Mouse (Mus musculus): ENCODE measurements around the gene Rpl41.

The Rpl41 gene

DNA sequence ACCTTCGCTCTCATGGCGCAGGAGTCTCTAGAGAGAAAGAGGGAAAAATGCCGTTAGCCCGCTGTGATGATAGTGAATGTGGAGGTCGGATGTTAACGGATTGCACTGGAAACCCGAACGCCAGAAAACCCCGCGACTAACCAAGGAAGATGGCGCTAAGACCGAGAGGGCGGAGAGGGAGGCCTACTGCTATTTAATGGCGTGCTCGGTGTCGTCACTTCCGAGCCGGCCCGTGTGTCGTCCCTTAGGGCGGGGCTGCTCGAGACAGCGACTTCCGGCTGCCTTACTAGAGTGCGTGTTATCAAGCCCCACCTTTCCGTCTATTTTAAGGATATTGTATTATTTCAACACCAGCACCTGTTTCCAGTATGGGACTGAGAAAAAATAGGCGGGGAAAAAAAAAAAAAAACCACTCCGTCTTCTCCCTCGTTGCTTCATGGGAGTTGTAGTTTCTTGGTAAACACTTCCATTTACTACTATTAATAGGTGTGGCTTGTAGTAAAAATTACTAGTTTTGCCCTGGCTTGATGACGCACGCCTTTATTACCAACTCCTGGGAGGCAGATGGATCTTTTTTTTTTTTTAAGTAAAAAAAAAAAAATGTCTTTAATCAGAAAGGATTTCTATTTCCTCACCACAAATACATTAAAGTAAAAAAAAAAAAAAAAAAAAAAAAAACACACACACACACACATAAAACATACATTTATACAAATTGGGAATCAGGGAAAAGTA, at the start of gene Rpl41:
Rpl41 (minus strand) TSS at position 359 of the 735 bp plus-strand sequence.
- DNase-seq: peak; percentile 91

DNA sequence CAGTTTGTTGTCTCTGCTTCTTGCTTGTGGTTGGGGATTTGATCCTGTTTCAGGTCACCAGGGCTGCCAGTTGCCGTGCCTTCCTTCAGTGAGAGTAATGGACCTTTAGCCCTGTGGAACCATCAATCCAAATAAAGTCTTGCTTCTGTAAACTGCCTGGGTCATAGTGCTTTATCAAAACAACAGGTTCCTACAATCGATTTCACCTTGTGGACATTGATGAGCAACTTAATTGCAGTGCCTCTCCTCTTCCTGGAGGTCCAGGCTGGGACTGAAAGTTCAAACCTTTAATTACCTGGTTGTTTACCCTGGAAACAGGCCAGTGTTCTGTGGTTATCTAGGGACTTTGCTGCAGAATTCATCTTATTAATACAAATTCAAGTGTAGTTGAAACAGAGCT, 49.4 kb upstream of the Rpl41 start:
- no peak for DNase-seq

GRCm38 (mm10) chr10:128592797-128593196, 43.7 kb upstream of the Rpl41 start:
- no peak for DNase-seq

DNA sequence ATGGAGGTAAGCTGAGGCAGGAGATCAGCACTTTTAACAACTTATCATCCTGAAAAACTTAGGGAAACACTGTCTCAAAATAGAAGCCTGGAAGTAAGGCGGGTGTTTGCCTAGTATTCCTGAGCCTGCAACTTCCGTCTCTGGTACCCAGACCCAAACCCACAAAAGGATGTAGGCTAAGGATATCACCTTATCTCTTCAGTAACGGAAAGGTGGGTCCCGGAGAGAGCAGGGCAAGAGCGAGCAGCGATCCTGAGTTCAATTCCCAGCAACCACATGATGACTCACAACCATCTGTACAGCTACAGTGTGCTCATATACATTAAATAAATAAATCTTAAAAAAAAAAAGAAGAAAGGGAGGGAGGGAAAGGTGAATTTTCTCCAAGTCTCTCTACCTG, 42.3 kb upstream of the Rpl41 start:
- DNase-seq: no peak

GRCm38 (mm10) chr10:128590193-128590690, 41.1 kb upstream of the Rpl41 start:
- peak; percentile 23 for DNase-seq

- DNase-seq: peak; percentile 9
Measured at GRCm38 (mm10) chr10:128589464-128590192, 40.5 kb upstream of the Rpl41 start, which contains the start of gene Erbb3. Gene Erbb3, minus strand, starts transcription at chr10:128589652.

DNA sequence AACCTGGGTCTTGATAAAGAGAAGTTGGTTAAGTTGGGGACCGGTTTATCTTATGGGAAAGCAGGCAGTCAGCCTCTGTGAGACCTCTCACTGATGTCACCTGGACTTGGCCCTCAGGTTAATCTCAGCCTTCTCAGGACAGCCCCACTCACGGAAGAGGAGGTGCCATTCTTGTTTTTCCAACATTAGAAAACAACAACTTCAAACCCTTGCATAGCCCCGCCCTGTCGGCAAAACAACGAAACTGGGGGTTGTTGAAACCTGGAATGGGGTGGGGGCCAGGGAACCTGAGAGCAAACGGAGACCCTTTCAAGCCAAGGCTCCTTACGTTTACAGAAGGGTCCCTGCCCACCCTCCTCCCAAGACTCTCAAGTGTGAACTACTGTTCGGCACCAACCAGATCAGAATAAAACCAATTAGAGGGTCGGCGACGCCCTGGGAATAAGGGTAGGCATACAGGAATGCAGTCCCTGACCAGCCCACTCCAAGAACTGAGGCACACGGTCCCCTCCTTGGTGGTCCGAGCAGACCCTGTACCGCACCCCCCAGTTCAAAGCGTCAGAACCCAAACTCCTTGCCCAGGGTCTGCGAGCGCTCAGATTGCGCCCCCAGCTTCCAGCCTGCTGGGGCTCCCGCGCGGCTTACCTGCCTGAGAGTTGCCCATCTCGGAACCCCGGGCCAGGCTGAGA, 39.8 kb upstream of the Rpl41 start:
- peak; percentile 14 for DNase-seq

DNA sequence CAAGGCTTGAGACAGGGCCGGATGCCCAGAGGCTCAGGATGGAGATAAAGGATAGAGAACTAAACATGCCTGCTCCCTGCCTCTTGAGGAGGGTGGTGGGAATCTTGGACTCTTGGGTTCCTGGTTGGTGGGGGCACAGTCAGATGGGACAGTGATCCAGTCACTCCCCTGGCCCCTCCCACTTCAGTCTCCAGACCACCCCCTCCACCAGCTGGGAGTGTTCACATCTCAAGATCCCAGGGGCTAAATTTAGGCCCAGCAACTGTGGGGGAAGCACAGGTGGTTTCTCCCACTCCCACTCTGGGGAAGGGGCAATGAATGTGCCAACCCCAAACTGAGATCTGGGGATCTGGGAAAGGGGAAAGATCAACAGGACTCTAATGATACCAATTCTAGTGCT, 39.0 kb upstream of the Rpl41 start:
- no peak for DNase-seq

GRCm38 (mm10) chr10:128587697-128588096, 38.6 kb upstream of the Rpl41 start:
- DNase-seq: no peak

DNA sequence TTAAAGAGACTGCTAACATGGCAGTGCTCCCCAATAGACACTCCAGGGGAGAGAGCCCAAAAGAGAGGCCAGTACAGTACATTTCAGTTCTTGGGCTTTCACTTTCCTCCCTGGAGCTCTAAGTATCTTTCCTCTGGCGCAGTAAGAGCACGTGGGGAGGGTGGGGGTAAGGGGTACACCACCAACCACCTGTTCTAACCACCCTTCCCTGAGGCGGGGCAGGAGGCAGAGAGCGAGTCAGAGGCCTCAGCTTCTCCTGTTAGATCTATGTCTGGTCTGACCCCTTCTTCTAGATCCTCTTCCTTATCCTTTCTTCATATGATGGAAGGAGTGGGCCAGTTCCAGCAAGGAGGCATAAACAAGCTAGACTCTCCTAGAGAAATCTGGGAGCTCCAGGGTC, 38.0 kb upstream of the Rpl41 start:
- DNase-seq: no peak

DNA sequence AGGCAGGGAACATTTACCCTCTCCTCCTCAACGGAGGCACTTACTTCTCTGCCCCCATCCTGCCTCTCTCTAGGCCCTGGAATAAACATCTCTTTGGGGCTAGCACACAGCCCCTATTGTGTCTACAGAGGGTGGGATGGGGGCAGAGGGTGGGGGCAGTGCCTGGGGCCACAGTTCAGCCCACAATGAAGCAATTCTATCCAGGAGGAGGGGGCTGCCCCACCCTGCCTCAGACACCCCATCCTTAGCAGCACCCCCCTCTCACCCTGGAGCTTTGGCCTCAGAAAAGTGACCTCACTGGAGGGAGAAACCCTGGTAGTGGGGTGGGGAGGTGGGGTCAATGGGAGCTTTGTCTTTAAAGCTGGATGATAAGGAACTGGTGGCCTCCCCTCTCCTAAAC, 37.4 kb upstream of the Rpl41 start:
- no peak for DNase-seq

- no peak for DNase-seq
Measured at GRCm38 (mm10) chr10:128584386-128584785, 35.3 kb upstream of the Rpl41 start.

GRCm38 (mm10) chr10:128583644-128584043, 34.5 kb upstream of the Rpl41 start:
- no peak for DNase-seq

- DNase-seq: no peak
Measured at GRCm38 (mm10) chr10:128579731-128580130, 30.6 kb upstream of the Rpl41 start.

GRCm38 (mm10) chr10:128579298-128579697, 30.2 kb upstream of the Rpl41 start:
- no peak for DNase-seq

DNA sequence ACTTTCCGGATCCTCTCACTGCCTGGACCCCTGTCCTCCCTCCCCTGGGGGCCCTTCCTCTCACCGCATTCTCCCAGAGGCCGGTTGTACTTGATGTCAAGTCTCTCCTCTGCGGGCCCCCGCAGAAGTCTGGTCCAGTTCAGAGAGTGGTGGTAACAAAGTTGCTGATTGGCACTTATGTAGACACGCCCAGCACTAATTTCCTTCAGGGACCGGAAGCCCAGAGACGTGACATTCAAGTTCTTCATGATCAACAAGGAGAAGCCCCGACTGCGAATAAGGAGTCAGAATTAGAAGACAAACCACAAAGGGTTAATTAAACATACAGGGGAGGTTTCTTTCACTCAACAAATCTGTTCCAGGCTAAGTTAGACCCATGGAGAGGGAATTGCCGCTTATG, 29.2 kb upstream of the Rpl41 start:
- no peak for DNase-seq

DNA sequence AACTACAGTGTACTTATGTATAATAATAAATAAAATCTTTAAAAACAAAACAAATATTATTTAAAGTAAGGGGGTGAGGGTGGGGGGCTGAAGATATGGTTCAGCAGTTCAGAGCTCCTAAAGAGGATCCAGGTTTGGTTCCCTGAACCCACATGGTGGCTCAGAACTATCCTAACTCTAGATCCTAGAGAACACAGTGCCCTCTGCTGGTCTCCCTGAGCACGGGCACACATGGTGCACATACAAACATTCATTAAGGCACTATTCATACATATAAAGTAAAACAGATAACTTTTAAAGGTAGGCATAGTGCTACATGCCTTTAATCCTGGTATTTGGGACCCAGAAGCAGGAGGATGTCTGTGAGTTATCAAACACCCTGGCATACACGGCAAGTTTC, 26.0 kb upstream of the Rpl41 start:
- DNase-seq: no peak

- peak; percentile 100 for DNase-seq
Measured at GRCm38 (mm10) chr10:128565788-128566531, 16.9 kb upstream of the Rpl41 start, which contains the start of gene Pa2g4. Gene Pa2g4, minus strand, starts transcription at chr10:128565987.

GRCm38 (mm10) chr10:128565206-128565787, 16.2 kb upstream of the Rpl41 start:
- DNase-seq: no peak

- DNase-seq: no peak
Measured at GRCm38 (mm10) chr10:128563544-128563943, 14.4 kb upstream of the Rpl41 start.

DNA sequence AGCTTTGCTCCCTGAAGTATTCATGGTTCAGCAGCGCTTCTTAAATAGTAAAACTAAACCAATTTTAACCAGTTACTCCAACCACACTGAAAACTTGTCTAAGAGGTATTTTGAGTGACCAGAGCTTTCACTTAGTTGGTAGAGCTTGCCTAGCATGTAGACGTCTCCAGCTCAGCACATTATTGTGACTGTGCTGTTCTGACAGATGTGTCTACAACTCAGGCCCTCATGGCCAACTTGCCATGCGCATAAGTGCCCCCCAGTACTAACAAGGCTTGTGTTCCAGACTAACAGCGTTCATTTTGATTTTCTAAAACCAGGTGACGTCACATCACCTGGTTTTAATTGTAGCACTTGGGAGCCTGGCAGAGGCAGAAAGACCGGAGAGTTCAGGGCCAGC, 7.9 kb upstream of the Rpl41 start:
- no peak for DNase-seq

- no peak for DNase-seq
Measured at GRCm38 (mm10) chr10:128556286-128556685, 7.2 kb upstream of the Rpl41 start.

All from right cerebral cortex, postnatal 25 days (tissue).